Mouse (Mus musculus) myocyte (in vitro differentiated cells): ENCODE data around the gene Pes1. TPM values are rescaled to one million over a fixed set of nuclear protein-coding genes. Genes with fewer than 3 reads are reported as not detected.

Experiments
- H3K27me3 ChIP-seq: one replicate; pipeline ENCODE4 v1.6.1; 2011; ENCODE audit not compliant: control insufficient read depth, insufficient read depth, insufficient read length
- H3K36me3 ChIP-seq: one replicate; pipeline ENCODE4 v1.6.1; 2011; ENCODE audit not compliant: control insufficient read depth, insufficient read depth
- H3K4me2 ChIP-seq: one replicate; pipeline ENCODE4 v1.6.1; 2011; ENCODE audit warnings: low read depth, control low read depth
- H3K4me3 ChIP-seq: one replicate; pipeline ENCODE4 v1.5.1; 2011; ENCODE audit warnings: mild to moderate bottlenecking, control low read depth, moderate library complexity
- H3K79me2 ChIP-seq: one replicate; pipeline ENCODE4 v1.6.1; 2011; ENCODE audit not compliant: control insufficient read depth, insufficient read depth
- H3ac ChIP-seq: one replicate; pipeline ENCODE4 v1.6.1; 2011; ENCODE audit not compliant: control insufficient read depth, insufficient read length
- CEBPB ChIP-seq: IDR thresholded peaks from 2 replicates; pipeline ENCODE4 v1.6.1; 2011; ENCODE audit warnings: mild to moderate bottlenecking, moderate library complexity; ENCODE audit not compliant: poor library complexity, insufficient read depth, severe bottlenecking
- E2F4 ChIP-seq: IDR thresholded peaks from one replicate; pipeline ENCODE4 v1.6.1; 2011; ENCODE audit warnings: mild to moderate bottlenecking, control low read depth, moderate library complexity; ENCODE audit not compliant: insufficient read depth
- MAX ChIP-seq: IDR thresholded peaks from one replicate; pipeline ENCODE4 v1.6.1; 2011; ENCODE audit warnings: low read depth, mild to moderate bottlenecking, control low read depth
- MYOD1 ChIP-seq, 3 experiments: IDR thresholded peaks; one replicate each; pipeline ENCODE4 v1.6.1; 2011; ENCODE audit warnings: control low read depth in 2 of 3, low read depth in 2 of 3, mild to moderate bottlenecking in 2 of 3, moderate library complexity in 1 of 3; ENCODE audit not compliant: insufficient read length in 2 of 3, control insufficient read depth in 1 of 3
- MYOG ChIP-seq, 3 experiments: IDR thresholded peaks; one replicate each; pipeline ENCODE4 v1.6.1; 2011; ENCODE audit warnings: control low read depth in 2 of 3, low read depth in 2 of 3, mild to moderate bottlenecking in 2 of 3; ENCODE audit not compliant: insufficient read length in 2 of 3, control insufficient read depth in 1 of 3, insufficient read depth in 1 of 3
- POLR2A ChIP-seq: IDR thresholded peaks from one replicate; pipeline ENCODE4 v1.6.1; 2011; ENCODE audit warnings: low read depth, mild to moderate bottlenecking, control low read depth, moderate library complexity; ENCODE audit not compliant: insufficient read length
- POLR2AphosphoS2 ChIP-seq: IDR thresholded peaks from one replicate; pipeline ENCODE4 v1.6.1; 2011; ENCODE audit warnings: low read depth, control low read depth; ENCODE audit not compliant: insufficient read length
- REST ChIP-seq: IDR thresholded peaks from one replicate; pipeline ENCODE4 v1.6.1; 2011; ENCODE audit warnings: mild to moderate bottlenecking, control low read depth, moderate library complexity; ENCODE audit not compliant: insufficient read depth, insufficient read length
- SRF ChIP-seq: IDR thresholded peaks from one replicate; pipeline ENCODE4 v1.6.1; 2011; ENCODE audit warnings: low read depth; ENCODE audit not compliant: control insufficient read depth, insufficient read length
- TCF12 ChIP-seq: IDR thresholded peaks from one replicate; pipeline ENCODE4 v1.6.1; 2011; ENCODE audit warnings: mild to moderate bottlenecking, control low read depth; ENCODE audit not compliant: poor library complexity, insufficient read depth, severe bottlenecking
- TCF3 ChIP-seq: IDR thresholded peaks from one replicate; pipeline ENCODE4 v1.6.1; 2011; ENCODE audit warnings: low read depth, control low read depth; ENCODE audit not compliant: insufficient read length
- USF1 ChIP-seq: IDR thresholded peaks from one replicate; pipeline ENCODE4 v1.6.1; 2011; ENCODE audit warnings: low read depth, mild to moderate bottlenecking, control low read depth, moderate library complexity
- polyA plus RNA-seq: library from polyadenylated mRNA; unstranded; fragments of >200 nt; fragmentation: generic; extraction: Trizol; gene quantifications from one replicate; pipeline ENCODE4 v1.2.1, GENCODE M21; 2012; ENCODE audit warnings: missing spikeins

The Pes1 gene
- polyA plus RNA-seq = 104 TPM

DNA sequence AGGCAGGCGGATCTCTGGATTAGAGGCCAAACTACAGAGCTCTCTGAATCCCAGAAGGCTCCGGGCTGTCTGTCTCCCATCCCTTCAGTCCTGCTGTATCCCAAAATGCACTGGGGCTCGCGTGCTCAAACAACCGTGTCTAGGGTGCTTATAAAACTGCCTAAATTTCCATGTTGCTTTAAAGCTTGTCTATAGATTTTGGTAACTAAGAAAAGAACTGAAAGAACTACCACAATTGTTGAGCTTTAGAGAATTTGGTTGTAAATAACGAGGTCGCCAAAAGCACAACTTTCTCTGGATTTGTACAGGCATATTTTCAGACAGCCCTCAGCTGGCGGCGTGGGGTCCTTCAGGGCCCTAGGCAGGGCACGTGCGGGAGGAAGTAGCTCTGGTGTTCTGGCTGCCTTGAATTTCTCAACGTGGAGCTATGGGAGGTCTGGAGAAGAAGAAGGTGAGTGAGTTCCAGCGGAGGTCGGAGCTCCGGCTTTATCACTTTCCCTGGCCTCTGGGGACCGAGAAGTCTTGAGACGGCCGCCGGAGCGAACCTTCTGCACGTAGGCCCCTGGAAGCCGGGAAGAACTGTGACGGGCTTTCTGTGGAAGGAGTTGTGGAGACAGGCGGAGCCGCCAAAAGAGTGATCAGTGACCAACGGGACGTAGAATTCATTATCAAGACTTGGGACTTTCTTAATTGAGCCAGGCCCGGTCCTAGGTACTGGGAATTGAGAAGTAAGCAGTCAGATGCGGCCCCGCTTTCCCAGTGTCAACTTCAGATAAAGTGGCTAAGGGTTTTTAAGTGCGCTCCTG, at the start of gene Pes1:
Gene Pes1, plus strand, starts transcription at position 366 of the 806 bp plus-strand sequence.
- H3K36me3 ChIP-seq = no peaks in the 10 kb centered on the region
- H3K4me2 ChIP-seq = peak within 1 kb of the TSS; percentile 75
- H3K27me3 ChIP-seq = no peaks in the 10 kb centered on the region
- TF ChIP-seq REST (no peak), POLR2AphosphoS2 (no peak), TCF3 (no peak), USF1 (peak; percentile 90), MYOD1 (IDR thresholded peaks at IDR 0.05; ENCODE audit: control insufficient read depth in 1 of 3, insufficient read length in 2 of 3, low read depth in 2 of 3) (no peak), CEBPB (no peak), POLR2A (peak; percentile 40), MYOG (IDR thresholded peaks at IDR 0.05; ENCODE audit: control insufficient read depth in 1 of 3, insufficient read depth in 1 of 3, insufficient read length in 2 of 3, low read depth in 2 of 3) (peak in 1 of 3 experiments; percentile 68), MAX (peak; percentile 99), E2F4 (no peak), SRF (no peak), TCF12 (no peak)
- H3ac ChIP-seq = peak within 1 kb of the TSS; percentile 10
- peaks cover 37% of the 10 kb centered on the region for H3K79me2 ChIP-seq
- H3K4me3 ChIP-seq = peak within 1 kb of the TSS; percentile 90

DNA sequence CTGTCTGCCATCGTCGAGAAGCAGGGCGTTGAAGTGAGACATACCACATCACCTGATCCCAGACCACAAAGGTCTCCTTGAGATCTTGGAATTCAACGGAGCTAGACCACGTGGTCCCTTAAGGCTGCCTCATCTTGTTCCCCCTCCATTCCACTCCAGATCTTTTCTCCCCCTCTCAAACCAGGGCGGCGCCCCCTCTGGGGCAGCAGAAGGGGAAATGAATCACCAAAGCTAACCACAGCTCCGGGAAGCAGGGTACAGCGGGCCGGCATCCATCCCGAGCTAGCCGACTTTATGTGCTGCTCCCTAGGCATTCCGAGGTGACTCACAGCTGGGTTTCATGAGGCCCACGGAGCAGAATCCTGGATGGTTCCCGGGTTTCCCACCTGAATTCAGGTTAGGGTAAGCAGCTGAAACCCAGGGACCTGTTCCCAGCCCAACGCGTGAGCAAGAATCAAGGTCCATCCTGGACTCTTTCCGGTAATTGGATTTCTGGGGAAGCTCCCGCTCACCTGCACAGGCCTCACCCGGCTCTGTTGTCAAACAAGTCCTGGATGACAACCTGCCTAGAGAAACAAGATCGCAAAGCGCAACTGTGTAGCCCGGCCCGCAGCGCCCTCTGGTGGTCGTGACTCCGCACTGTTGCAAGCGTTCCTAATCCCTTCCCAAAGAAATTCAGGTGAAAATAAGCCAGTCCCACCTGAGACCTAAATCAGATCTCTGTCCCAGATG, 49.5 kb upstream of the Pes1 start, which contains the start of gene Slc35e4:
Gene Slc35e4, minus strand, starts transcription at position 556 of the 732 bp plus-strand sequence.
- peak within 1 kb of the TSS; percentile 93 for H3K4me2 ChIP-seq
- peaks cover 5% of the 10 kb centered on the region for H3K36me3 ChIP-seq
- no peaks in the 10 kb centered on the region for H3K27me3 ChIP-seq
- no peak for TF ChIP-seq CEBPB
- TF ChIP-seq USF1 = peak; percentile 95
- TF ChIP-seq POLR2AphosphoS2 = no peak
- no peak for TF ChIP-seq E2F4
- no peak for TF ChIP-seq REST
- peak in 1 of 3 experiments; percentile 15 for TF ChIP-seq MYOG (IDR thresholded peaks at IDR 0.05; ENCODE audit: control insufficient read depth in 1 of 3, insufficient read depth in 1 of 3, insufficient read length in 2 of 3, low read depth in 2 of 3)
- peak; percentile 12 for TF ChIP-seq SRF
- no peak for TF ChIP-seq POLR2A
- TF ChIP-seq TCF12 = no peak
- H3K4me3 ChIP-seq = peak within 1 kb of the TSS; percentile 99
- H3K79me2 ChIP-seq = peaks cover 41% of the 10 kb centered on the region
- H3ac ChIP-seq = peak within 1 kb of the TSS; percentile 31

DNA sequence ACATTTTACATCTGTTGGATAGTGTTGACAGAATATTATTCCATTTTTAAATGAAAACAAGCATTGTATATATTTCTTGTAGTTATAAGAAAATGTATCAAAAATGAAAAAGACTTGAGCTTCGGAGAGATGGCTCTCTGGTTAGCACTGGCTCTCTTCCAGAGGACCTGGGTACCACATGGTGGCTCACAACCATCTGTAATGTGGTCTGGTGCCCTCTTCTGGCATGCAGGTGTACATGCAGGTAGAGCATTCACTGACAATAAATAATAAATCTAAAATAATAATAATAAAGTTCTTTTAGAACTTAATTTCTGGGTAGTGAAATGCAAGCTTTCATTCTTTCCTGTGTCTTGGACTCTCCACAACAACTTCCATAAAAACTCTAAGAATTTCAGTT, 45.0 kb upstream of the Pes1 start:
- Histone ChIP-seq H3ac (no peak overlapping the region), H3K79me2 (no peaks in the 10 kb centered on the region), H3K4me2 (no peak overlapping the region), H3K36me3 (no peaks in the 10 kb centered on the region), H3K4me3 (no peak overlapping the region), H3K27me3 (no peaks in the 10 kb centered on the region)
- TF ChIP-seq TCF12 (no peak), POLR2AphosphoS2 (no peak), MYOD1 (IDR thresholded peaks at IDR 0.05; ENCODE audit: control insufficient read depth in 1 of 3, insufficient read length in 2 of 3, low read depth in 2 of 3) (no peak), USF1 (no peak), TCF3 (no peak), CEBPB (no peak), REST (no peak)

DNA sequence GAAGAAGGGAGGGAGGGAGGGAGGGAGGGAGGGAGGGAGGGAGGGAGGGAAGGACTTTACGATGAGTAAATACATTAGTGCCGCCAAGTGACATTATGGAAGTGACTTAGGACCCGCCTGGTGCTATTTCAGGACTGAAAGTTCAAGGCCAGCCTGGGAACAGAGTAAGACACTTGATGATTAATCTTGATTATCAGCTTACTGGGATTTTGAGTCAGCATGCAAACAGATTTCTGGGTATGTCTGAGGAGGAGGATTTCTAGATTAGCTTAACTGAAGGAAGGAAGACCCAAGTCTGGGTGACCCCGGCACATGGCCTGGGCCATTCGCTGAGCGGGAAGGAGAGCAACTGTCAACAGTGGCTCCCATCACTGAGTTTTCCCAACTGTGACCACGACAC, 43.3 kb upstream of the Pes1 start:
- no peaks in the 10 kb centered on the region for H3K27me3 ChIP-seq
- no peak for TF ChIP-seq E2F4
- TF ChIP-seq SRF = no peak
- no peak for TF ChIP-seq USF1
- TF ChIP-seq MAX = no peak
- no peak for TF ChIP-seq MYOG (IDR thresholded peaks at IDR 0.05; ENCODE audit: control insufficient read depth in 1 of 3, insufficient read depth in 1 of 3, insufficient read length in 2 of 3, low read depth in 2 of 3)
- no peak for TF ChIP-seq REST
- no peak for TF ChIP-seq POLR2A
- H3K36me3 ChIP-seq = no peaks in the 10 kb centered on the region
- H3K4me3 ChIP-seq = no peak overlapping the region
- no peak overlapping the region for H3ac ChIP-seq
- H3K79me2 ChIP-seq = no peaks in the 10 kb centered on the region
- H3K4me2 ChIP-seq = no peak overlapping the region
